Mouse (Mus musculus) midbrain, embryonic 14.5 days (tissue): ENCODE measurements at regions not wholly inside any gene's neighbourhood (a gene's known extent, or its start where the extent isn't known, plus 50 kb on each side); places are given as distances from the start of the nearest gene placed in this dataset.

Source experiments
- ATAC-seq: fragments of 200-750 bp; cut with Nextera tagmentation; 2 replicates; pipeline ENCODE4 v1.8.0; 2017; ENCODE audit warnings: moderate number of reproducible peaks, moderate library complexity; ENCODE audit not compliant: low FRiP score, low TSS enrichment
- DNase-seq: peaks from one replicate; pipeline ENCODE4 v3.0.0-alpha.2; 2015
- H3K27ac ChIP-seq: fragments of 300-500 bp; sonication (generic); replicated peaks from 2 replicates; pipeline ENCODE4 v1.5.1; 2014; ENCODE audit warnings: mild to moderate bottlenecking, low read depth, low read length, moderate library complexity
- H3K27me3 ChIP-seq: fragments of 300-500 bp; sonication (generic); 2 replicates; pipeline ENCODE4 v1.6.1; 2014; ENCODE audit warnings: low read length, control low read depth, mixed read lengths; ENCODE audit not compliant: control insufficient read depth, insufficient read depth
- H3K36me3 ChIP-seq: fragments of 300-500 bp; sonication (generic); 2 replicates; pipeline ENCODE4 v1.6.1; 2014; ENCODE audit warnings: low read length, control low read depth; ENCODE audit not compliant: control insufficient read depth, insufficient read depth
- H3K4me1 ChIP-seq: fragments of 300-500 bp; sonication (generic); 2 replicates; pipeline ENCODE4 v1.6.1; 2014; ENCODE audit warnings: mild to moderate bottlenecking, antibody characterized with exemption, low read length, control low read depth; ENCODE audit not compliant: control insufficient read depth, insufficient read depth
- H3K4me2 ChIP-seq: fragments of 300-500 bp; sonication (generic); 2 replicates; pipeline ENCODE4 v1.6.1; 2014; ENCODE audit warnings: mild to moderate bottlenecking, low read length, moderate library complexity
- H3K4me3 ChIP-seq: fragments of 300-500 bp; sonication (generic); replicated peaks from 2 replicates; pipeline ENCODE4 v1.5.1; 2014; ENCODE audit warnings: low read depth, low read length
- H3K9ac ChIP-seq: fragments of 300-500 bp; sonication (generic); replicated peaks from 2 replicates; pipeline ENCODE4 v1.6.1; 2014; ENCODE audit warnings: mild to moderate bottlenecking, low read length, moderate library complexity
- H3K9me3 ChIP-seq: fragments of 300-500 bp; sonication (generic); 2 replicates; pipeline ENCODE4 v1.6.1; 2016; ENCODE audit warnings: low read length, control low read depth, mixed read lengths; ENCODE audit not compliant: control insufficient read depth
- WGBS: fragments of 180-500 bp; shearing (Covaris S2); extraction: QIAGEN DNeasy Blood & Tissue Kit; methylation state at CpG from one replicate; pipeline ENCODE4 v1.1.7; 2014; 5-methylcytosine and 5-hydroxymethylcytosine counted together

- Histone ChIP-seq H3K4me3 (no peak overlapping the region), H3K36me3 (no peaks in the 10 kb centered on the region), H3K4me2 (no peak overlapping the region), H3K4me1 (no peaks in the 10 kb centered on the region), H3K27ac (no peak overlapping the region), H3K9ac (no peak overlapping the region), H3K27me3 (no peaks in the 10 kb centered on the region), H3K9me3 (no peaks in the 10 kb centered on the region)
- no peak for ATAC-seq
- 83% methylated on average over 5 of the region's 5 CpGs for WGBS
- DNase-seq, result no peak
Measured at GRCm38 (mm10) chr3:128787686-128788085, 412.0 kb upstream of the Pitx2 start.

GRCm38 (mm10) chr3:128795931-128796330, 403.7 kb upstream of the Pitx2 start:
- ATAC-seq (no peak), DNase-seq (no peak)
- H3K27me3 ChIP-seq, result no peaks in the 10 kb centered on the region; the same call in 1 of the 2 replicates
- no peak overlapping the region for H3K9ac ChIP-seq
- no peaks in the 10 kb centered on the region for H3K4me1 ChIP-seq
- no peaks in the 10 kb centered on the region for H3K36me3 ChIP-seq
- no peaks in the 10 kb centered on the region for H3K9me3 ChIP-seq
- H3K27ac ChIP-seq, result no peak overlapping the region
- H3K4me3 ChIP-seq, result no peak overlapping the region
- WGBS, result 83% methylated on average over 2 of the region's 2 CpGs
- H3K4me2 ChIP-seq, result no peak overlapping the region

GRCm38 (mm10) chr3:128797829-128798228, 401.8 kb upstream of the Pitx2 start:
- no peaks in the 10 kb centered on the region; the same call in 1 of the 2 replicates for H3K27me3 ChIP-seq
- no peak overlapping the region for H3K9ac ChIP-seq
- no peak overlapping the region for H3K27ac ChIP-seq
- H3K36me3 ChIP-seq, result no peaks in the 10 kb centered on the region
- no peaks in the 10 kb centered on the region for H3K4me1 ChIP-seq
- ATAC-seq (no peak), DNase-seq (no peak)
- 52% methylated on average over 1 of the region's 1 CpGs for WGBS
- no peaks in the 10 kb centered on the region for H3K9me3 ChIP-seq
- no peak overlapping the region for H3K4me3 ChIP-seq
- H3K4me2 ChIP-seq, result no peak overlapping the region

- no peak overlapping the region for H3K27ac ChIP-seq
- H3K4me3 ChIP-seq, result no peak overlapping the region
- WGBS, result 56% methylated on average over 12 of the region's 12 CpGs
- no peaks in the 10 kb centered on the region for H3K27me3 ChIP-seq
- H3K36me3 ChIP-seq, result no peaks in the 10 kb centered on the region
- no peaks in the 10 kb centered on the region for H3K4me1 ChIP-seq
- DNase-seq, result no peak
- H3K4me2 ChIP-seq, result no peak overlapping the region
- no peak for ATAC-seq
- H3K9ac ChIP-seq, result no peak overlapping the region
- H3K9me3 ChIP-seq, result no peaks in the 10 kb centered on the region
Measured at GRCm38 (mm10) chr3:128829371-128830160, 370.1 kb upstream of the Pitx2 start.

- ATAC-seq (peak; percentile 40; the same call in 1 of the 2 replicates), DNase-seq (peak; percentile 59)
- WGBS, result 56% methylated on average over 6 of the region's 6 CpGs
- no peaks in the 10 kb centered on the region for H3K27me3 ChIP-seq
- no peak overlapping the region for H3K27ac ChIP-seq
- no peaks in the 10 kb centered on the region for H3K9me3 ChIP-seq
- no peaks in the 10 kb centered on the region for H3K4me1 ChIP-seq
- no peak overlapping the region for H3K9ac ChIP-seq
- no peak overlapping the region for H3K4me3 ChIP-seq
- no peak overlapping the region for H3K4me2 ChIP-seq
- H3K36me3 ChIP-seq, result no peaks in the 10 kb centered on the region
Measured at GRCm38 (mm10) chr3:128850327-128850977, 349.2 kb upstream of the Pitx2 start.

- Histone ChIP-seq H3K36me3 (no peaks in the 10 kb centered on the region), H3K9ac (no peak overlapping the region), H3K27ac (no peak overlapping the region), H3K4me3 (no peak overlapping the region), H3K4me2 (no peak overlapping the region), H3K9me3 (no peaks in the 10 kb centered on the region), H3K4me1 (no peaks in the 10 kb centered on the region), H3K27me3 (no peaks in the 10 kb centered on the region)
- DNase-seq, result peak; percentile 22
- no peak for ATAC-seq
- WGBS, result 58% methylated on average over 5 of the region's 5 CpGs
Measured at GRCm38 (mm10) chr3:128856515-128856914, 343.2 kb upstream of the Pitx2 start.

GRCm38 (mm10) chr3:128881685-128882444, 317.8 kb upstream of the Pitx2 start:
- H3K9ac ChIP-seq, result no peak overlapping the region
- ATAC-seq, result peak; percentile 43; the same call in 1 of the 2 replicates
- peak; percentile 37 for DNase-seq
- no peak overlapping the region for H3K27ac ChIP-seq
- H3K4me1 ChIP-seq, result peaks cover 9% of the 10 kb centered on the region; the same call in 1 of the 2 replicates
- no peak overlapping the region for H3K4me2 ChIP-seq
- 39% methylated on average over 10 of the region's 10 CpGs for WGBS
- no peaks in the 10 kb centered on the region for H3K9me3 ChIP-seq
- H3K4me3 ChIP-seq, result no peak overlapping the region
- H3K27me3 ChIP-seq, result no peaks in the 10 kb centered on the region
- no peaks in the 10 kb centered on the region for H3K36me3 ChIP-seq

GRCm38 (mm10) chr3:128883636-128884195, 316.0 kb upstream of the Pitx2 start:
- DNase-seq (peak; percentile 15), ATAC-seq (no peak)
- H3K9me3 ChIP-seq, result no peaks in the 10 kb centered on the region
- H3K4me2 ChIP-seq, result no peak overlapping the region
- WGBS, result 66% methylated on average over 7 of the region's 7 CpGs
- H3K27ac ChIP-seq, result no peak overlapping the region
- H3K9ac ChIP-seq, result no peak overlapping the region
- H3K4me1 ChIP-seq, result peaks cover 9% of the 10 kb centered on the region; the same call in 1 of the 2 replicates
- H3K36me3 ChIP-seq, result no peaks in the 10 kb centered on the region
- H3K27me3 ChIP-seq, result no peaks in the 10 kb centered on the region
- no peak overlapping the region for H3K4me3 ChIP-seq
